8 mouse cellular contexts compared by ENCODE assay signal in genomic region chr4:34729851-34730341, GRCm38 (mm10). TPM values are rescaled to one million over a fixed set of nuclear protein-coding genes. Genes with fewer than 3 reads are reported as not detected.
DNase-seq lines count a peak whose midpoint lies in the region; ATAC-seq and TF ChIP-seq lines count a peak whose summit lies in the region.

TSS of gene Cfap206 (minus strand) at chr4:34730206.

- H3K9ac ChIP-seq in hindbrain, postnatal 0 days (replicated peaks; ENCODE audit: low read length), result peak within 1 kb of the TSS; percentile 43

- TF ChIP-seq CTCF in hindbrain, postnatal 0 days (IDR thresholded peaks at IDR 0.05; ENCODE audit: low read depth), result no peak
- TF ChIP-seq CTCF in small intestine, adult 2 months (IDR thresholded peaks at IDR 0.05; ENCODE audit: extremely low read depth, insufficient read length, insufficient replicate concordance, low read depth, low read length), result no peak

- TF ChIP-seq POLR2A in small intestine, adult 2 months (IDR thresholded peaks at IDR 0.05; ENCODE audit: low read depth, low read length), result no peak

- peak within 1 kb of the TSS; percentile 87 for H3K4me2 ChIP-seq in hindbrain, postnatal 0 days (ENCODE audit: low read depth, low read length)

- no peaks in the 10 kb centered on the region for H3K4me1 ChIP-seq in hindbrain, postnatal 0 days (ENCODE audit: insufficient read depth, low read length)
- peaks cover 9% of the 10 kb centered on the region for H3K4me1 ChIP-seq in midbrain, embryonic 10.5 days
- peaks cover 5% of the 10 kb centered on the region for H3K4me1 ChIP-seq in small intestine, adult 2 months (ENCODE audit: control insufficient read depth, insufficient read depth, insufficient read length, low read length)

- no peak within 1 kb of the TSS for H3K27ac ChIP-seq in hindbrain, postnatal 0 days
- H3K27ac ChIP-seq in midbrain, embryonic 10.5 days (replicated peaks), result no peak within 1 kb of the TSS
- H3K27ac ChIP-seq in small intestine, adult 2 months (ENCODE audit: insufficient read depth, low read depth, low read length), result no peak within 1 kb of the TSS

- H3K27me3 ChIP-seq in hindbrain, postnatal 0 days (ENCODE audit: insufficient read depth, low read length), result no peaks in the 10 kb centered on the region
- H3K27me3 ChIP-seq in midbrain, embryonic 10.5 days (ENCODE audit: low read depth, poor library complexity, severe bottlenecking), result peaks cover 21% of the 10 kb centered on the region
- peaks cover 7% of the 10 kb centered on the region; the same call in 1 of the 2 replicates for H3K27me3 ChIP-seq in small intestine, adult 2 months (ENCODE audit: control insufficient read depth, insufficient read depth, low read length)

- intact Hi-C loops in left cerebral cortex, postnatal 4 days (cut with DNase I), result no loop called here

- DNase-seq in adrenal gland, adult (ENCODE audit: inconsistent age in 2 of 2, low spot score in 1 of 2), result peak; percentile 75 to 91
- DNase-seq in cerebellum, postnatal 10 days, result peak; percentile 75 to 85
- DNase-seq in gastrocnemius, postnatal 10 days, result peak; percentile 64
- DNase-seq in hindbrain, postnatal 0 days (ENCODE audit: low spot score), result peak; percentile 81
- DNase-seq in left cerebral cortex, postnatal 4 days, result peak; percentile 71
- peak; percentile 88 for DNase-seq in midbrain, embryonic 10.5 days (ENCODE audit: low spot score)

- under 1% methylated on average over 38 of the region's 38 CpGs for WGBS in hindbrain, postnatal 0 days
- WGBS in midbrain, embryonic 10.5 days, result under 1% methylated on average over 38 of the region's 38 CpGs
- WGBS in small intestine, adult 2 months, result 1% methylated on average over 38 of the region's 38 CpGs

- H3K36me3 ChIP-seq in hindbrain, postnatal 0 days (ENCODE audit: insufficient read depth, low read length), result no peaks in the 10 kb centered on the region
- no peaks in the 10 kb centered on the region for H3K36me3 ChIP-seq in midbrain, embryonic 10.5 days
- H3K36me3 ChIP-seq in small intestine, adult 2 months (ENCODE audit: control insufficient read depth, insufficient read depth, low read length), result no peaks in the 10 kb centered on the region

- no peaks in the 10 kb centered on the region for H3K9me3 ChIP-seq in hindbrain, postnatal 0 days (ENCODE audit: low read length)
- H3K9me3 ChIP-seq in midbrain, embryonic 10.5 days (replicated peaks), result no peaks in the 10 kb centered on the region

- peak within 1 kb of the TSS; percentile 50 for H3K4me3 ChIP-seq in hindbrain, postnatal 0 days (ENCODE audit: low read length)
- H3K4me3 ChIP-seq in midbrain, embryonic 10.5 days, result peak within 1 kb of the TSS; percentile 64
- H3K4me3 ChIP-seq in small intestine, adult 2 months (ENCODE audit: low read depth, low read length), result peak within 1 kb of the TSS; percentile 75

- peak; percentile 94 for ATAC-seq in hindbrain, postnatal 0 days
- ATAC-seq in monocyte, adult 5-6 weeks (replicated peaks; ENCODE audit: insufficient number of reproducible peaks, low FRiP score, low TSS enrichment, poor library complexity, severe bottlenecking), result no peak

RNA-seq across cellular contexts. Expression of gene Cfap206, which starts in this region (rescaled TPM):
- not detected for total RNA-seq in gastrocnemius, postnatal 10 days (2021)
- 2.2 and 9.7 TPM in 2 replicates for total RNA-seq in hindbrain, postnatal 0 days (2014; rRNA removed)
- polyA plus RNA-seq in hindbrain, postnatal 0 days (2015; fragmentation: Nextera tagmentation; extraction: Ambion mirVana), result 4.8 TPM in 2 replicates
- 1 to 10 TPM; 3.0 to 4.7 TPM for total RNA-seq in left cerebral cortex, postnatal 4 days (2021)
- polyA plus RNA-seq in midbrain, embryonic 10.5 days (2016; fragmentation: Nextera tagmentation; extraction: Ambion mirVana), result 0.46 and 0.73 TPM in 2 replicates
- not detected in 2 replicates for polyA plus RNA-seq in small intestine, adult 2 months (2012; rRNA removed)
- 0.87 to 2.0 TPM (median 0.96 TPM) in 3 replicates for total RNA-seq in monocyte, adult 5-6 weeks (2017)

Comparison
In these comparisons a context has a peak if more than half of its experiments do, and no peak if none do; other contexts are left out.
1. Peak in DNase-seq in gastrocnemius, postnatal 10 days; RNA of the gene not detected or under 1 TPM.
2. Peak in DNase-seq and H3K4me3 ChIP-seq in midbrain, embryonic 10.5 days; RNA of the gene not detected or under 1 TPM.